Mouse (Mus musculus) C2C12 (cell line): ENCODE measurements around the gene Maats1. TPM values are rescaled to one million over a fixed set of nuclear protein-coding genes. Genes with fewer than 3 reads are reported as not detected.

Experiments
- H3K27me3 ChIP-seq: one replicate; pipeline ENCODE4 v1.6.1; 2011; ENCODE audit not compliant: control insufficient read depth, insufficient read depth, insufficient read length
- H3K36me3 ChIP-seq: one replicate; pipeline ENCODE4 v1.6.1; 2011; ENCODE audit not compliant: control insufficient read depth, insufficient read depth
- H3K4me3 ChIP-seq: one replicate; pipeline ENCODE4 v1.5.1; 2011; ENCODE audit warnings: mild to moderate bottlenecking, control low read depth; ENCODE audit not compliant: poor library complexity, insufficient read depth, severe bottlenecking
- H3K79me2 ChIP-seq: one replicate; pipeline ENCODE4 v1.6.1; 2011; ENCODE audit not compliant: control insufficient read depth, insufficient read depth
- H3K79me3 ChIP-seq: one replicate; pipeline ENCODE4 v1.6.1; 2011; ENCODE audit warnings: low read depth, control low read depth
- H3ac ChIP-seq: one replicate; pipeline ENCODE3; 2011; ENCODE audit warnings: low read depth; ENCODE audit not compliant: control insufficient read depth, insufficient read length
- CEBPB ChIP-seq: IDR thresholded peaks from one replicate; pipeline ENCODE4 v1.6.1; 2011; ENCODE audit warnings: low read depth, mild to moderate bottlenecking, control low read depth, moderate library complexity
- CTCF ChIP-seq: IDR thresholded peaks from one replicate; pipeline ENCODE4 v1.5.1; 2011; ENCODE audit not compliant: control insufficient read depth, insufficient read depth, insufficient read length
- FOSL1 ChIP-seq: IDR thresholded peaks from one replicate; pipeline ENCODE4 v1.8.0; 2011; ENCODE audit warnings: mild to moderate bottlenecking, low read length; ENCODE audit not compliant: poor library complexity, insufficient read depth, severe bottlenecking
- MAX ChIP-seq: IDR thresholded peaks from one replicate; pipeline ENCODE4 v1.6.1; 2011; ENCODE audit warnings: mild to moderate bottlenecking, control low read depth
- MYOD1 ChIP-seq: IDR thresholded peaks from one replicate; pipeline ENCODE4 v1.6.1; 2011; ENCODE audit warnings: low read depth; ENCODE audit not compliant: control insufficient read depth, insufficient read length
- MYOG ChIP-seq: IDR thresholded peaks from one replicate; pipeline ENCODE4 v1.6.1; 2011; ENCODE audit not compliant: control insufficient read depth, insufficient read length; ENCODE audit errors: extremely low read depth
- USF1 ChIP-seq: IDR thresholded peaks from one replicate; pipeline ENCODE4 v1.6.1; 2011; ENCODE audit warnings: low read depth, mild to moderate bottlenecking, control low read depth, moderate library complexity
- polyA plus RNA-seq: library from polyadenylated mRNA; unstranded; fragments of >200 nt; fragmentation: generic; extraction: Trizol; gene quantifications from one replicate; pipeline ENCODE4 v1.2.1, GENCODE M21; 2012; ENCODE audit warnings: missing spikeins

The Maats1 gene
- polyA plus RNA-seq, 1 experiment, result 0.61 TPM

DNA sequence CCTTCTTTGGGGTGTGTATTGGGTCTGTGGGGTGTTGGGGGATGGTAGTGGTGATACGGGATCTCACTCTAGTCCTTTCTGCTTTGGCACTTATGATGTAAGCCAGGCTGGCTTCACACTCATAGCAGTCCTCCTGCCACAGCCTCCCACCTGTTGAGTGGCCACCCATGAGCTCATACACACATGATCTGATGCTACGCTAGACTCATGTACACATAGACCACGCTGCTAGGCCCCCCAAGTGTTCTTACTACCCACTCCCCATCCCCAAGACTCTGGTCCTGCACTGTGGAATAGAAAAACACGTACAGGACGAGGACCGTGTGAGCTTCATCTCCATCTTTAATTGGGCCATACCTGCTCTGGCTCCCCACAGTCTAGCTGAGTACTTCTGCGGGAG, 27.1 kb upstream of the Maats1 start:
- no peak overlapping the region for H3K4me3 ChIP-seq
- no peaks in the 10 kb centered on the region for H3K79me2 ChIP-seq
- peak; percentile 86 for TF ChIP-seq MYOD1
- no peak for TF ChIP-seq FOSL1
- H3ac ChIP-seq, result no peak overlapping the region
- H3K36me3 ChIP-seq, result no peaks in the 10 kb centered on the region
- H3K79me3 ChIP-seq, result no peaks in the 10 kb centered on the region
- no peaks in the 10 kb centered on the region for H3K27me3 ChIP-seq

DNA sequence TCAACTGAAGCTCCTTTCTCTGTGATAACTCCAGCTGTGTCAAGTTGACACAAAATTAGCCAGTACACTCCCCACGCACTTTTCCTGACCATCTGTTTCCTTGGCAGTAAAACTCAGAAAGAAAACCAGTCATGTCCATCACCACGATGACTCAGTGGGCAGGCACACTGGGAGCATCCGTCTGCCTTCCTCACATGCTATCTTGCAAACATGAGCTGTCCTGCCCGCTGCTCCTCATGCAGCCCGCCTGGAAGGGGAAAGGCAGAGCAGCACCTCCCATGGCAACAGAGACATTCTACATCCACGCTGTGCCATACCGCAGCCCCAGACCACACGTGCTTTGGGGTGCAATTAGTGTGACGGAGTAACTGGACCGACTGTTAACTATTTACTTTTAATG, 26.4 kb upstream of the Maats1 start:
- Histone ChIP-seq H3ac (no peak overlapping the region), H3K36me3 (no peaks in the 10 kb centered on the region), H3K79me3 (no peaks in the 10 kb centered on the region), H3K4me3 (no peak overlapping the region), H3K79me2 (no peaks in the 10 kb centered on the region), H3K27me3 (no peaks in the 10 kb centered on the region)
- TF ChIP-seq MAX (peak; percentile 95), USF1 (peak; percentile 40), CEBPB (no peak), MYOD1 (peak; percentile 84), FOSL1 (peak; percentile 67), MYOG (no peak)

DNA sequence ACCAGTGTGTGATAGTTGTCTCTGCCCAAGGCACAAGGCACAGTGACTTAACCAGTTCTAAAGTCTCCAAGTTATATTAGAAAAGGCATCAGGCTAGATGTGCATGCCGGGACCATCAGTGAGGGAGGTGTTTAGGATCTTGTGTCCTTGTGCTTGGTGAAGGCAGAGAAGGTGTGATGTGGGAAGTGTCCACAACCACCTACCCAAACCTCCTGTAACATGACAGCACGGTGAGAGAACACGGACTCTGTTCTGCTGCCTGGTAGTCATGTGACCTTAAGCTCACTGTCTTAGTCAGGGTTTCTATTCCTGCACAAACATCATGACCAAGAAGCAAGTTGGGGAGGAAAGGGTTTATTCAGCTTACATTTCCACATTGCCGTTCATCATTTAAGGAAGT, 24.3 kb upstream of the Maats1 start:
- no peaks in the 10 kb centered on the region for H3K79me2 ChIP-seq
- H3K4me3 ChIP-seq, result no peak overlapping the region
- no peaks in the 10 kb centered on the region for H3K36me3 ChIP-seq
- no peak overlapping the region for H3ac ChIP-seq
- no peaks in the 10 kb centered on the region for H3K27me3 ChIP-seq
- H3K79me3 ChIP-seq, result no peaks in the 10 kb centered on the region
- TF ChIP-seq FOSL1, result no peak
- no peak for TF ChIP-seq USF1
- TF ChIP-seq MYOD1, result no peak
- TF ChIP-seq MYOG, result no peak
- no peak for TF ChIP-seq CTCF
- TF ChIP-seq CEBPB, result no peak
- TF ChIP-seq MAX, result no peak

DNA sequence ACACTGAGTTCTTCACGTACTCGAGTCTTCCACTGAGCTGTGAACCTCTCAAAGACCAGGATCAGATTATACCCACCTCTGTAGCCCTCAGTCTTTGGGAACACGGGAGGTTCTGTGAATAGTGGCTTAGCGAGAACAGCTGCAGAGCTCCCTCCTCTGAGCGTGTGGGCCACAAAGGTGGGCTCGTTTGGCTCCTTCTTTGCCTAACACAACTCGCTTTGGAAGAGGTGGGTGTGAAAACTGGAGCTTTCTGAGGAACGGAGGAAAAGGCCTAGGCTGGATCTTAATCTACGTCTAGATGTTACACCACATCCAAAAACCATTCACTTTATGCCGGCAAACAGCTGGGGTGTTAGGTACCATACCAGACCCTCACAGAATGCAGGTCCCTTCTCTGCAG, 23.4 kb upstream of the Maats1 start:
- Histone ChIP-seq H3K36me3 (no peaks in the 10 kb centered on the region), H3K79me3 (no peaks in the 10 kb centered on the region), H3K4me3 (no peak overlapping the region), H3K27me3 (no peaks in the 10 kb centered on the region), H3K79me2 (no peaks in the 10 kb centered on the region), H3ac (no peak overlapping the region)
- TF ChIP-seq MYOD1 (no peak), MYOG (no peak), MAX (no peak)

DNA sequence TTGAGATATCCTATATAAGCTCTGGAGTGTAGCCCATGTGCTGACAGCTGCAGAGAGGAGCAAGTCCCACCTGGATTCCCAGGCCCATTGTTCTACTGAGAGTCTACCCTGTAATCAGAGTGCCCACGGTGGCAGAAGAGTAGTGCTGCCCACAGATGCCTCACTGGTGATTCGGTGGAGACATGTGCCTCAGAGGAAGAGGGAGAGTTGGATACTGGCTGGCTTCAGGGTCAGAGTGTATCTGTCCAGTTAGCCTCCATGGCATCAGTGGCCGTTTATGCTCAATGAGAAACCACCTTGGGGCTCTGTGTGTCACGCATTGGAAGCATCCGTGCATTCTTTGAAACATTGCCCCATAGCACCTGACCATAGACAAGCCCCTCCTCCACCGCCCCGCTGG, 21.7 kb upstream of the Maats1 start:
- Histone ChIP-seq H3K79me3 (no peaks in the 10 kb centered on the region), H3K36me3 (no peaks in the 10 kb centered on the region), H3K79me2 (no peaks in the 10 kb centered on the region), H3K4me3 (no peak overlapping the region), H3ac (no peak overlapping the region), H3K27me3 (no peaks in the 10 kb centered on the region)
- TF ChIP-seq CTCF (no peak), MAX (no peak), FOSL1 (no peak), USF1 (no peak)

DNA sequence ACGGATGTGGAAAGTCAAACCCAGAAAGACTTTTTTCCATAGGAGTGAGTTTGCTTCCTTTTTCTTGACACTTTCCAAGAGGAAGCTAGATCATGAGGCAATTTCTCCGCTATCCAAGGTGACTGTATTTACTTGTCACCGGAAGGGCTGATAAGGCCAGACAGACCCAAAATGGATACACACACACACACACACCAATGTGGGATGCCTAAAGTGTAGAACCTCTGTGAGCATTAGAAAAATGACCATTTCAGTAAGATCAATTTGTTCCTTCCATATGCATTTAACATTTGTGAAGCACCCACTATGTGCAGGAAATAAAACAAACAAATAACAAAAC, 21.3 kb upstream of the Maats1 start:
- TF ChIP-seq FOSL1 (no peak), MYOD1 (no peak), USF1 (no peak), CTCF (no peak), MAX (no peak), MYOG (no peak), CEBPB (no peak)
- Histone ChIP-seq H3ac (no peak overlapping the region), H3K36me3 (no peaks in the 10 kb centered on the region), H3K79me2 (no peaks in the 10 kb centered on the region), H3K79me3 (no peaks in the 10 kb centered on the region), H3K4me3 (no peak overlapping the region), H3K27me3 (no peaks in the 10 kb centered on the region)

DNA sequence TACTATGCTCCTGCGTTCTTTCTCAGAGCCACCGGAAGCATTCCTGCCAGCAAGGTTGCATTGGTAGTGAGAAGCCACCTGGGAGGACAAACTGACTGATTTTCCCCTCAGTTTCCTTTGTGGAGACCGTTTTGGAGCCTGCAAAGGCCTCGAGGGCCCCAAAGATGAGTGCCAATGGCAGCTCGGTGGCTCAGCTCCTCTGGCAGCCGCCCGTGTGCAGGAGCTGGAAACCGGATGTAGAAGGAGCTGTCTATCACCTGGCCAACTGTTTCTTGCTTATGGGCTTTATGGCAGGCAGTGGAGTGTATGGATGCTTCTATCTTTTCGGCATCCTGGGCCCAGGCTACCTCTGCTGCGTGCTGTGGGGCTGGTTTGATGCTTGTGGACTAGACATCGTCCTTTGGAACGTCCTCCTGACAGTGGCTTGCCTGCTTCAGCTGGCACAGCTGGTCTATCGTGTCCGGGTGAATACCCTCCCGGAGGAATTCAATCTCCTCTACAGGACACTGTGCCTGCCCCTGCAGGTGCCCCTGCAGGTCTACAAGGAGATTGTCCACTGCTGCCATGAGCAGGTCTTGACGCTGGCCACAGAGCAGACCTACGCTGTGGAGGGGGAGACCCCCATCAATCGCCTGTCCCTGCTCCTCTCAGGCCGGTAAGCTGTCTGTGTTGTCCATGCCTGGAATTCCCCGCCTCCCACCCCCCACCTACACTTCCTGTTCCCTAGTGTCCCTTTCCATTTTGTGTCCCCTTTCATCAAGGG, 20.7 kb upstream of the Maats1 start:
- Histone ChIP-seq H3K79me2 (no peaks in the 10 kb centered on the region), H3K4me3 (no peak overlapping the region), H3K79me3 (no peaks in the 10 kb centered on the region), H3K36me3 (no peaks in the 10 kb centered on the region), H3ac (no peak overlapping the region), H3K27me3 (no peaks in the 10 kb centered on the region)
- TF ChIP-seq CEBPB (no peak), CTCF (no peak), USF1 (no peak), FOSL1 (no peak), MAX (no peak), MYOG (no peak), MYOD1 (no peak)
